Mouse (Mus musculus): ENCODE measurements at regions not wholly inside any gene's neighbourhood (a gene's known extent, or its start where the extent isn't known, plus 50 kb on each side); places are given as distances from the start of the nearest gene placed in this dataset.

- TF ChIP-seq CTCF (IDR thresholded peaks at IDR 0.05; ENCODE audit: low read depth) = no peak
- TF ChIP-seq EP300 (optimal IDR thresholded peaks at IDR 0.05) = no peak
These were observed 242.5 kb downstream of the Ppp4r2 start for GRCm38 (mm10) chr6:101075753-101076516.
